In the genomic region with DNA sequence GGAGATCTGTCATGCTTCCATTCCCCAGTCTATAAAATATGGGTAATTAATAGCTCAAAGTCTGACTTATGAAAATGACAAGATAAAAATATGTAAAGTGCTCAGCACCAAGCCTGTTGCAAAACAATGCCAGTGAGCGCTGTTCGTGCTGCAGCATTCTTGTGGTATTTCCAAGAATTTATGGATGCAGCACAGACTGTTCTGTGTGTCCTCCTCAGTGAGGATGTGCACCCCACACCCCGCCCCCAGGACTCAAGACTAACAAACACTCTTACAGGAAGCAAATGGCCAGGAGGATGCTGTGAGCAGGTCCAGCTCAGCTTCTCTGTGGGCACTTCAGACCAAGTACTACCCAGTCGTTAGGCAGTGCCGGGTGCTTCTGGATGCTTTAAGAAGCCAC, we compare ENCODE assay signal across 15 mouse cellular contexts.
A peak's percentile ranks its signal among the peaks of the same experiment; 100 is the strongest.
DNase-seq lines count a peak whose midpoint lies in the region; ATAC-seq lines count a peak whose summit lies in the region.
"Had no signal": no experiment of that assay in that cellular context is flagged by ENCODE, and none has a peak within 500 bp of the region (broad histone marks: within the 10 kb centered on the region; RNA-seq: fewer than 3 reads in every experiment).

No protein-coding gene starts in this region.

- no peaks in the 10 kb centered on the region for H3K27me3 ChIP-seq in neural tube, embryonic 15.5 days (replicated peaks)
- H3K27me3 ChIP-seq: CH12.LX; heart, embryonic 15.5 days; stomach, embryonic 15.5 days had no signal

- peaks cover 22% of the 10 kb centered on the region for H3K4me1 ChIP-seq in neural tube, embryonic 15.5 days

- no peak overlapping the region for H3K4me3 ChIP-seq in neural tube, embryonic 15.5 days (replicated peaks)
- H3K4me3 ChIP-seq: gastrocnemius, adult 2 months; heart, embryonic 15.5 days; stomach, embryonic 15.5 days had no signal

- no peaks in the 10 kb centered on the region for H3K9me3 ChIP-seq in neural tube, embryonic 15.5 days (replicated peaks)
- H3K9me3 ChIP-seq: heart, embryonic 15.5 days; stomach, embryonic 15.5 days had no signal

- peak; percentile 89 for DNase-seq in heart, adult 11 months
- no peak for DNase-seq in heart, adult 8-10 months (ENCODE audit: low spot score)
- DNase-seq in neural tube, embryonic 10.5 days (ENCODE audit: extremely low spot score, low spot score) = no peak
- peak; percentile 69 for DNase-seq in kidney, postnatal 14 days
- peak; percentile 61 for DNase-seq in testis, postnatal 10 days (ENCODE audit: low spot score)
- DNase-seq in thymus, postnatal 0 days (ENCODE audit: low spot score) = no peak
- DNase-seq in liver = no peak
- DNase-seq: gastrocnemius, adult 2 months; retina, postnatal 1 day had no signal

- no peak for ATAC-seq in neural tube, embryonic 15.5 days (ENCODE audit: low FRiP score)
- ATAC-seq: hindbrain, postnatal 0 days had no signal

- 0 out of 2 replicates have a peak overlapping the region, but pooled peaks have one; percentile 7 for H3K9ac ChIP-seq in neural tube, embryonic 15.5 days (replicated peaks)
- H3K9ac ChIP-seq: heart, embryonic 15.5 days; liver, embryonic 14.5 days; stomach, embryonic 15.5 days had no signal

- no peak overlapping the region for H3K27ac ChIP-seq in neural tube, embryonic 15.5 days (replicated peaks)
- H3K27ac ChIP-seq: hindbrain, postnatal 0 days; liver, embryonic 14.5 days; stomach, embryonic 15.5 days had no signal

- no peak overlapping the region for H3K4me2 ChIP-seq in neural tube, embryonic 15.5 days
- H3K4me2 ChIP-seq: heart, embryonic 15.5 days; stomach, embryonic 15.5 days had no signal

- H3K36me3 ChIP-seq in neural tube, embryonic 15.5 days = no peaks in the 10 kb centered on the region
- H3K36me3 ChIP-seq: heart, embryonic 15.5 days; stomach, embryonic 15.5 days had no signal

- 71% methylated on average over 5 of the region's 5 CpGs for WGBS in neural tube, embryonic 15.5 days

Comparison
In these comparisons a context has a peak if more than half of its experiments do, and no peak if none do; other contexts are left out.
1. DNase-seq: peak in heart, adult 11 months (single experiment), kidney, postnatal 14 days (single experiment) and testis, postnatal 10 days (single experiment); none in heart, adult 8-10 months (single experiment), neural tube, embryonic 10.5 days (single experiment), thymus, postnatal 0 days (single experiment) and liver (single experiment).